Mouse (Mus musculus): ENCODE measurements around the gene Clba1. TPM values are rescaled to one million over a fixed set of nuclear protein-coding genes. Genes with fewer than 3 reads are reported as not detected.
A peak's percentile ranks its signal among the peaks of the same experiment; 100 is the strongest.

Gene Clba1
- total RNA-seq, 2 experiments from 2014 or later = 1.5 to 1.9 TPM

- intact Hi-C loops (cut with DNase I) = no loop called here
- DNase-seq (ENCODE audit: low spot score) = no peak
Observed at GRCm38 (mm10) chr12:112794356-112794816, 14.4 kb upstream of the Clba1 start.

- intact Hi-C loops (cut with DNase I) = no loop called here
- DNase-seq (ENCODE audit: low spot score) = no peak
Observed at GRCm38 (mm10) chr12:112794998-112795397, 13.7 kb upstream of the Clba1 start.

GRCm38 (mm10) chr12:112795466-112796104 is 13.2 kb upstream of the Clba1 start:
- intact Hi-C loops (cut with DNase I) = no loop called here
- peak; percentile 62 for DNase-seq (ENCODE audit: low spot score)

GRCm38 (mm10) chr12:112796551-112797510 is 11.9 kb upstream of the Clba1 start:
- intact Hi-C loops (cut with DNase I) = no loop called here
- no peak for DNase-seq (ENCODE audit: low spot score)

- intact Hi-C loops (cut with DNase I) = no loop called here
- peak; percentile 51 for DNase-seq (ENCODE audit: low spot score)
Observed at GRCm38 (mm10) chr12:112797672-112798331, 10.9 kb upstream of the Clba1 start.

DNA sequence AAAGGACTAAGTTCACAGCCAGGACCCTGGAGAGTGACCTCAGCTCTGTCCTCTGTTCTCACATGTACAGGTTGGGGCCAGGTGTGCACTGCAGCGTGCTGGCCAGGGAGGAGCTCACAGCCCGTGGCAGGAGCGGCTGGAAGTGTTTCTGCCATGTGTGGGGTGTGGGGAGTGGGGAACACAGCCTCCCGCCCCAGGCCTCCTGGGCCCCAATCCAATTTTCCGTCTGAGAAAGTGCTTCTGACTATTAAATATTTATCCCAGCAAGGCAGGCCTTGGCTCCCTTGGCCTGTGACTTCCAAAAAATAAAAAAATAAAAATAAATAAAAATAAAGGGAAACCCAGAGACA is 10.4 kb upstream of the Clba1 start:
- no peak for DNase-seq (ENCODE audit: low spot score)
- intact Hi-C loops (cut with DNase I) = no loop called here

- no peak for DNase-seq (ENCODE audit: low spot score)
- intact Hi-C loops (cut with DNase I) = no loop called here
Observed at GRCm38 (mm10) chr12:112798716-112799115, 10.0 kb upstream of the Clba1 start.

GRCm38 (mm10) chr12:112799237-112799970 is 9.3 kb upstream of the Clba1 start:
- no peak for DNase-seq (ENCODE audit: low spot score)
- intact Hi-C loops (cut with DNase I) = no loop called here

DNA sequence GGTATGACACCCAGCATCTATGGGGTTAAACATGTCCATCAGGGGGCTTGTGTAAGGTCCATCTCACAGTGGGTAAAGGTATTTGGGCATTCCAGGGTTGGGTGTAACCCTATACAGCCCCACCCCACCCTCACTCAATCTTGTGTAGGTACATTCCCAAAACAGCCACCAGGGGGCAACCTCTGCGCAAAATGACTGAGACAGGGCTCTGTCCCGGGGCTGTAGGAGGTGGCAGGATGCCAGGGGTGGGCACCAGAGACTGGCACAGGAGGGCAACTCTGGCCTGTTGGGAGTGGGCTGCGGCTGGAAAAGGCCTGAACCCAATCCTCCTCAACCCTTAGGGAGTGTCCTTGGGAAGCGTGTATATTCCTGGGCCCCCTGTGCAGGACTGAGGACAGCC is 8.3 kb upstream of the Clba1 start:
- DNase-seq (ENCODE audit: low spot score) = no peak
- intact Hi-C loops (cut with DNase I) = loop anchor here (1.0 kb wide), 1 partner anchor 44 kb away; no protein-coding TSS in a partner anchor

DNA sequence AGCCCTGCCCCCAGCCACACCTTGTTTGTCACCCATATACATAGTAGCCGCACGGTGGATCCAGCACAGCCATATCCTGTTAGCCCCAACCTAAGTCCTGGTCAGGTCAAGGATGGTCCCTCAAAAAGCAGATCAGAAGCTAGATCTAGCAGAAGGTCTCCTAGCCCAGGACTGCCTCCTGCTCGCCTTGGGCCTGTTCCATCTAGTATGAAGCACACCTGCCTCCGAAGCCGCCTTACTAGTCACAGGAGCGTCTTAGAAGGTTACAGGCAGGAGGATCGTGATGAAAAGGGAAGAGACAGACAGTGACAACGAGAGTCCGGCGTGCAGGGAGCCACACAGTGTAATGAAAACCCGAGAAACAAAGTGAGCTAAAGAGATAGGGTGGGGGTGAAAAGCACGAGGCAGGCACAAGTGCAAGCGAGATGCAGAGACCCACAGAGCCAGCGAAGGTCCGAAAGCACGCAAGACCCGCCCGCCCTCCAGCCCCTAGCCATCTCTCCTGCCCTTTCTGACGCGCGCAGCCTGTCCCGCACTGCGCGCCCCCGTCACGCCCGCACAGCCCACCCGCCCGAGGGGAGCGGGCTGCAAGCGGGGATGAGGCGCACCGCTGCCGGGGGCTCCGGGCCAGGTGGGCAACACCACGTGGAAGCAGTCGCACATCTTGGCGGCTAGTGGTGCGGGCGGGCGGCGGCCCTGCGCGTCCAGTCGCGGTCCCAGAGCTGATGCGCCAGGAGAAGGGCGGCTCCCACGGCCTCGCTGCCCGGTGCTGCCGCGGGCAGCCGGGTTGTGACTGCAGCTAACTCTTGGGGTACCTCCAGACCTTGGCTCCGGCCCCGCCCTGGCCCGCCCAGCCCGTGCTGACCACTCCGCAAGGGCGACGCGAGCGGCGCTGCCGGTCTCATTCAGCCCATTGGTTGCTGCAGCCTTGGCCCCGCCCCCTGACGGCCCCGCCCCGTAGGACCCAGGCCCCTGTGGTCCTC is 6.6 kb upstream of the Clba1 start, which contains the start of gene Ahnak2:
TSS of gene Ahnak2 (minus strand) at position 794 of the 983 bp plus-strand sequence.
- intact Hi-C loops (cut with DNase I) = no loop called here
- no peak for DNase-seq (ENCODE audit: low spot score)

DNA sequence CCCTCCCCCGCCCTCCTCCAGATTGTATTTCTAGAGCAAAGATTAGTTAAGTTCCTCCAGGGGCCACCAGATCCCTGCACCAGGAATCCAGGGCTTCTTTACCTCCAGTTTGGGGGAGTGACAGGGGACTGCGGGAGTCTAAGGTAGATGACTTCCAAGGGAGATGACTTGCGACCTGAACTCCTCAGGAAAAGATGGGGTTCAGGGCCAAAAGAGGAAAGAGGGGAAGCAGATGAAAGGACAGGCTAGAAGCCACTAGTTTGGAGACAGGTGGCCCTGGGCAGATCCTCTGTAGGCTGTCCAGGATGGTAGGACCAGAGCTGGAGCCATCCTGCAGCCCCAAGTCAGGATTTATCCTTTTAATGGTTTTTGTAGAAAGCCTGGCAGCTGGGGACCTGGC is 5.8 kb upstream of the Clba1 start:
- intact Hi-C loops (cut with DNase I) = no loop called here

DNA sequence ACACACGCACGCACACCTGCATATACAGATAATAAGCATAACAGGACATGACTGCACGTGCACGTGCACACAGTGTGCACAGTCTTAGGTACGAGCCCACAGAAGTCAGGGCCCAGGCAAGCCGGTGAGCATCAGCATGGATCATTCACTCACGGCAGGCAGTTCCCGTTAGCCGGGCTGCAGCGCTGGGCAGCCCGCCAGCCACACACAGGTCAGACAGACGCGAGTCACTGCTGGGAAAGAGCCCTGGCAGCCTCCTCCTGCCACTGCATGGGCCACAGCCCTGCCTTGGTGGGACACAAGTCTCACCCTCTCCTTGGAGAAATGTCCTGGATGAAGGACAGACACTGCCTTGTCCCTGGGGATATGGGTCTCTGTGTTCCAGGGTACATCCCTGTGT is 4.7 kb upstream of the Clba1 start:
- DNase-seq (ENCODE audit: low spot score) = no peak
- intact Hi-C loops (cut with DNase I) = no loop called here

More for the DNA sequence above, 5.8 kb upstream of the Clba1 start:
- DNase-seq (ENCODE audit: low spot score) = no peak

DNA sequence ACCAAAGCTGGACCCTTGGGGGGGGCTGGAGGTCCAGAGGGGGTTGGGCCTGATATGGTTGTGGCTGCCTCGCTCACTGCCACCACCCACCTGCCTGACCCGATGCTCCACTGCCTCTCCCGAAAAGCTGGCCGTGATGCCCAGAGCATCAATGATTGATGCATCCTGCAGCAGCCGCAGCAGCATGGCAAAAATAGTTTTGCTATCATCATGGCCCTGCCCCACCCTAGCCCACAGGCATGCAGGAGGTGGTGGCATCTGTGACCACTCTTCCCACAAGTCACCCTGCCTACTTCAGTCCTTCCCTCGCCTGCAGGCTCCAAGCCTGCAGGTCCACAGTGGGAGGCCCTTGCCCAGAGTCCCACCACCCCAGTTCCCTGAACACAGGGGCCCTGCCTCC is 2.7 kb upstream of the Clba1 start:
- no peak for DNase-seq (ENCODE audit: low spot score)

GRCm38 (mm10) chr12:112807796-112808195 is 941 bp upstream of the Clba1 start:
- intact Hi-C loops (cut with DNase I) = no loop called here
- DNase-seq (ENCODE audit: low spot score) = no peak

More for the DNA sequence above, 2.7 kb upstream of the Clba1 start:
- intact Hi-C loops (cut with DNase I) = no loop called here

DNA sequence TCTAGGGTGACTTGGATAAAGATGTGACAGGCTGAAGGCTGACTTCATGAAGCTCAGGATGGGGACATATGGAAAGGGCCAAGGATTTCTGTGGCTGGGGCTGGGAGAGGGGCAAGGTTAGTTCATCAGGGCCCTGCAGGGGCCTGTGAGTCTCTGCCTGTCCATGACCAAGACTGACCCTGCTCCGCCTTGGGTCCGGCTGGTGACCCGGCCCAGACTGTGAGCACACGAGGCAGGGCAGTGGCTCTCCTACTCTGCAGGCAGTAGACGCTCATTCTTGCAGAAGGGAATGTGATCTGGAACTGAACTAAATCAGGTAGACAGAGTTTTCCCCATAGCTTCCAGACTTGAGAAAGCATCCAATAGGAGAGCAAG is 538 bp upstream of the Clba1 start:
- no peak for DNase-seq (ENCODE audit: low spot score)
- intact Hi-C loops (cut with DNase I) = no loop called here

DNA sequence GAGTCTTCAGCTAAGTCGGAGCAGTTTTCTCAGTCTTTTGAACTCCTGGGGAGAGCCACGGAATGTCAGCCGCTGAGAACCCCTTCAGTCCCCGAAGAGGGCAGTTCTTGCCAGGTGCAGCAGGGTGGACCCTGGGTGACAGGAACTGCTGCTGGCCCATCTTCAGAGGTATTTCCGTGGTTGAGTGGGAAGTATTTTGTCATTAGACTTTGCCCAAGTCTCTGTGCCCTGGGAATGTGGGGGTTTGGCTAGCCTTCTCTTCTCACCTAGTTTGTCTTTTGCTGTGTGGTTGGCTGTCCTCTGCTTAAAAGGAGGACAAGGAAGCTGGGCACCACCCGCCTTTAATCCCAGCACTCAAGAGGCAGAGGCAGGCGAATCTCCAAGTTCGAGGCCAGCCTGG is 904 bp downstream of the Clba1 start:
- intact Hi-C loops (cut with DNase I) = no loop called here
- no peak for DNase-seq (ENCODE audit: low spot score)

GRCm38 (mm10) chr12:112810092-112810885 is 1.6 kb downstream of the Clba1 start:
- DNase-seq (ENCODE audit: low spot score) = no peak
- intact Hi-C loops (cut with DNase I) = no loop called here

DNA sequence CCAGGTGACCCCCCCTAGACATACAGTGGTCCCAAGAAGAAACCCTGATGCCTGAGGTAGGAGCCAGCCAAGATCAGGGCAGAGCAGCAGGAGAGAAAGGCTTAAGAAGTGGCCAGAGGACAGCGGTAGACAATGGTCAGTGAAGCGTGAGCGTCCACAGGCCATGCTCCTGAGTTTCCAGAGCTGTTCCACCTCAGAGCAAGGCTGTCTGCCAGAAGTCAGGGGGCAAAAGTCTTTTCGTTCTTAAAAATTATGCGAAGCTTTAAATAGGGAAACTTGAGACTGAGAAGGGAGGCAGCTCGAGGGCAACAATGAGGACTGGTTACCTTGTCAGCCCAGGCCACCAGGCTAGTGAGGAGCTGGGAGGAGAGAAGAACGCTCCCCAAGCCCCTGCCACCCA is 4.6 kb downstream of the Clba1 start:
- DNase-seq (ENCODE audit: low spot score) = no peak
- intact Hi-C loops (cut with DNase I) = loop anchor here (2.0 kb wide), 1 partner anchor 15 kb away; the partner anchor contains the start of gene Cdca4
